Mouse (Mus musculus): ENCODE results near the gene Phgdh. TPM values are rescaled to one million over a fixed set of nuclear protein-coding genes. Genes with fewer than 3 reads are reported as not detected.
"Not testable (repeated sequence)": the region's sequence is repeated elsewhere in the genome, so short reads cannot be mapped to it uniquely, and the experiment has no call there.

Gene Phgdh
- total RNA-seq (2012; rRNA removed), result 162 and 206 TPM in 2 replicates

GRCm38 (mm10) chr3:98339706-98340109 is at the start of gene Phgdh:
Phgdh (minus strand) TSS chr3:98339990.
- H3K9me3 ChIP-seq (ENCODE audit: control insufficient read depth, insufficient read depth, low read depth, low read length); H3K4me1 ChIP-seq (ENCODE audit: control insufficient read depth in 2 of 2, insufficient read depth in 2 of 2, low read length in 2 of 2, poor library complexity in 1 of 2); in situ Hi-C loops (cut with MboI; ENCODE audit: low sequenced_read_pairs in 2 of 2, unreplicated experiment in 2 of 2); H3K27ac ChIP-seq (ENCODE audit: insufficient read depth, low read depth, low read length, poor library complexity, severe bottlenecking): not testable (repeated sequence)
- Histone ChIP-seq H3K36me3 (ENCODE audit: control insufficient read depth, insufficient read depth, low read length, poor library complexity, severe bottlenecking) (peaks cover 12% of the 10 kb centered on the region; the same call in 1 of the 2 replicates), H3K9ac (ENCODE audit: insufficient read depth, low read depth, low read length, poor library complexity, severe bottlenecking) (peak within 1 kb of the TSS; percentile 24), H3K4me3 (ENCODE audit: insufficient read depth in 1 of 2, low read depth in 1 of 2, low read length in 2 of 2, poor library complexity in 1 of 2, severe bottlenecking in 1 of 2) (peak within 1 kb of the TSS; percentile 69 to 85)
- DNase-seq (ENCODE audit: low read depth, low spot score), result peak; percentile 81
- TF ChIP-seq ZNF384 (IDR thresholded peaks at IDR 0.05; ENCODE audit: low read depth, low read length), result peak; percentile 97

- Histone ChIP-seq H3K4me1 (ENCODE audit: control insufficient read depth in 2 of 2, insufficient read depth in 2 of 2, low read length in 2 of 2, poor library complexity in 1 of 2) (no peaks in the 10 kb centered on the region), H3K9ac (ENCODE audit: insufficient read depth, low read depth, low read length, poor library complexity, severe bottlenecking) (no peak overlapping the region), H3K27ac (ENCODE audit: insufficient read depth, low read depth, low read length, poor library complexity, severe bottlenecking) (no peak overlapping the region), H3K36me3 (ENCODE audit: control insufficient read depth, insufficient read depth, low read length, poor library complexity, severe bottlenecking) (no peaks in the 10 kb centered on the region), H3K4me3 (ENCODE audit: insufficient read depth in 1 of 2, low read depth in 1 of 2, low read length in 2 of 2, poor library complexity in 1 of 2, severe bottlenecking in 1 of 2) (no peak overlapping the region), H3K9me3 (ENCODE audit: control insufficient read depth, insufficient read depth, low read depth, low read length) (no peaks in the 10 kb centered on the region)
- TF ChIP-seq HCFC1 (IDR thresholded peaks at IDR 0.05; ENCODE audit: borderline replicate concordance, insufficient read depth, low read length) (peak; percentile 79; the same call in 1 of the 2 replicates), ZC3H11A (IDR thresholded peaks at IDR 0.05; ENCODE audit: borderline replicate concordance, low read depth, low read length) (no peak), CHD2 (IDR thresholded peaks at IDR 0.05; ENCODE audit: low read depth, low read length) (no peak)
- no peak for DNase-seq (ENCODE audit: low read depth, low spot score)
- in situ Hi-C loops (cut with MboI; ENCODE audit: low sequenced_read_pairs in 2 of 2, unreplicated experiment in 2 of 2), result no loop called here
These were observed 49.5 kb upstream of the Phgdh start for GRCm38 (mm10) chr3:98389305-98389704.

DNA sequence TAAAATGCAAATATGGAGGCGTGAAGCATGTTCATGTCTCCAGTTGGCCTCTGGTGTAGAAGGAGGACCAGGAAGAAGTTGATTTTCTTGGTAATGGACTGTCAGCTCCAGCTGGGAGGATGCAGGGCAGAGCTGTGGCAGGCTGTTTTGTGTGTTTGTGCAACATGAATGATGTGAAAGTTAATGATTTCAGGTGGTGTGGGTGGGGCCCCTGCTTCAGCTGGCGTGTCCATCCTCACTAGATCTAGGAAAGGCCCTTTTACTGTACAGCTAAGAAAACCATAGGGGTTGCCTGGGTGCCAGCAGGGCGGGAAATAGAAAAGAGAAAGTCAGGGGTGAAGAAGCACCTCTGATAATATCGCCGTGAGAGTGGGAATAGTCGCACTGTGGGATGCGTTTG is 48.0 kb upstream of the Phgdh start:
- TF ChIP-seq ZC3H11A (IDR thresholded peaks at IDR 0.05; ENCODE audit: borderline replicate concordance, low read depth, low read length), result no peak
- no peak for TF ChIP-seq MAFK (IDR thresholded peaks at IDR 0.05; ENCODE audit: insufficient read depth, low read depth, low read length)
- no peak for TF ChIP-seq CHD2 (IDR thresholded peaks at IDR 0.05; ENCODE audit: low read depth, low read length)
- TF ChIP-seq ZNF384 (IDR thresholded peaks at IDR 0.05; ENCODE audit: low read depth, low read length), result no peak
- TF ChIP-seq HCFC1 (IDR thresholded peaks at IDR 0.05; ENCODE audit: borderline replicate concordance, insufficient read depth, low read length), result no peak
- in situ Hi-C loops (cut with MboI; ENCODE audit: low sequenced_read_pairs in 2 of 2, unreplicated experiment in 2 of 2), result no loop called here
- Histone ChIP-seq H3K4me1 (ENCODE audit: control insufficient read depth in 2 of 2, insufficient read depth in 2 of 2, low read length in 2 of 2, poor library complexity in 1 of 2) (peaks cover 0 to 4% of the 10 kb centered on the region in 2 experiments; a peak in 1 of 4 replicates), H3K9ac (ENCODE audit: insufficient read depth, low read depth, low read length, poor library complexity, severe bottlenecking) (no peak overlapping the region), H3K36me3 (ENCODE audit: control insufficient read depth, insufficient read depth, low read length, poor library complexity, severe bottlenecking) (no peaks in the 10 kb centered on the region), H3K9me3 (ENCODE audit: control insufficient read depth, insufficient read depth, low read depth, low read length) (no peaks in the 10 kb centered on the region), H3K4me3 (ENCODE audit: insufficient read depth in 1 of 2, low read depth in 1 of 2, low read length in 2 of 2, poor library complexity in 1 of 2, severe bottlenecking in 1 of 2) (no peak overlapping the region), H3K27ac (ENCODE audit: insufficient read depth, low read depth, low read length, poor library complexity, severe bottlenecking) (no peak overlapping the region)
- no peak for DNase-seq (ENCODE audit: low read depth, low spot score)

- TF ChIP-seq ZC3H11A (IDR thresholded peaks at IDR 0.05; ENCODE audit: borderline replicate concordance, low read depth, low read length), result no peak
- no peak for TF ChIP-seq HCFC1 (IDR thresholded peaks at IDR 0.05; ENCODE audit: borderline replicate concordance, insufficient read depth, low read length)
- no peak for TF ChIP-seq CHD2 (IDR thresholded peaks at IDR 0.05; ENCODE audit: low read depth, low read length)
- Histone ChIP-seq H3K9me3 (ENCODE audit: control insufficient read depth, insufficient read depth, low read depth, low read length) (no peaks in the 10 kb centered on the region), H3K27ac (ENCODE audit: insufficient read depth, low read depth, low read length, poor library complexity, severe bottlenecking) (no peak overlapping the region), H3K36me3 (ENCODE audit: control insufficient read depth, insufficient read depth, low read length, poor library complexity, severe bottlenecking) (no peaks in the 10 kb centered on the region), H3K9ac (ENCODE audit: insufficient read depth, low read depth, low read length, poor library complexity, severe bottlenecking) (no peak overlapping the region), H3K4me3 (ENCODE audit: insufficient read depth in 1 of 2, low read depth in 1 of 2, low read length in 2 of 2, poor library complexity in 1 of 2, severe bottlenecking in 1 of 2) (no peak overlapping the region), H3K4me1 (ENCODE audit: control insufficient read depth in 2 of 2, insufficient read depth in 2 of 2, low read length in 2 of 2, poor library complexity in 1 of 2) (peaks cover 0 to 5% of the 10 kb centered on the region in 2 experiments; a peak in 1 of 4 replicates)
- DNase-seq (ENCODE audit: low read depth, low spot score), result no peak
- in situ Hi-C loops (cut with MboI; ENCODE audit: low sequenced_read_pairs in 2 of 2, unreplicated experiment in 2 of 2), result no loop called here
These were observed 47.3 kb upstream of the Phgdh start for GRCm38 (mm10) chr3:98387086-98387485.

GRCm38 (mm10) chr3:98383024-98383790 is 43.4 kb upstream of the Phgdh start:
- H3K9ac ChIP-seq (ENCODE audit: insufficient read depth, low read depth, low read length, poor library complexity, severe bottlenecking), result no peak overlapping the region; the same call in 1 of the 2 replicates
- TF ChIP-seq ZNF384 (IDR thresholded peaks at IDR 0.05; ENCODE audit: low read depth, low read length) (no peak), HCFC1 (IDR thresholded peaks at IDR 0.05; ENCODE audit: borderline replicate concordance, insufficient read depth, low read length) (no peak), MAFK (IDR thresholded peaks at IDR 0.05; ENCODE audit: insufficient read depth, low read depth, low read length) (no peak), ZC3H11A (IDR thresholded peaks at IDR 0.05; ENCODE audit: borderline replicate concordance, low read depth, low read length) (no peak), CHD2 (IDR thresholded peaks at IDR 0.05; ENCODE audit: low read depth, low read length) (no peak)
- H3K27ac ChIP-seq (ENCODE audit: insufficient read depth, low read depth, low read length, poor library complexity, severe bottlenecking), result no peak overlapping the region
- no peaks in the 10 kb centered on the region for H3K36me3 ChIP-seq (ENCODE audit: control insufficient read depth, insufficient read depth, low read length, poor library complexity, severe bottlenecking)
- H3K4me1 ChIP-seq (ENCODE audit: control insufficient read depth in 2 of 2, insufficient read depth in 2 of 2, low read length in 2 of 2, poor library complexity in 1 of 2), result peaks cover 0 to 5% of the 10 kb centered on the region in 2 experiments; a peak in 1 of 4 replicates
- H3K4me3 ChIP-seq (ENCODE audit: insufficient read depth in 1 of 2, low read depth in 1 of 2, low read length in 2 of 2, poor library complexity in 1 of 2, severe bottlenecking in 1 of 2), result peak overlapping the region; percentile 82 to 98
- no peak for DNase-seq (ENCODE audit: low read depth, low spot score)
- H3K9me3 ChIP-seq (ENCODE audit: control insufficient read depth, insufficient read depth, low read depth, low read length), result no peaks in the 10 kb centered on the region
- in situ Hi-C loops (cut with MboI; ENCODE audit: low sequenced_read_pairs in 2 of 2, unreplicated experiment in 2 of 2), result no loop called here

Measured in ES-E14 (cell line).